Mouse (Mus musculus): ENCODE results near the gene Clptm1. TPM values are rescaled to one million over a fixed set of nuclear protein-coding genes. Genes with fewer than 3 reads are reported as not detected.

Gene Clptm1
- polyA plus RNA-seq, 2 experiments, result 20.6 to 44.4 TPM

DNA sequence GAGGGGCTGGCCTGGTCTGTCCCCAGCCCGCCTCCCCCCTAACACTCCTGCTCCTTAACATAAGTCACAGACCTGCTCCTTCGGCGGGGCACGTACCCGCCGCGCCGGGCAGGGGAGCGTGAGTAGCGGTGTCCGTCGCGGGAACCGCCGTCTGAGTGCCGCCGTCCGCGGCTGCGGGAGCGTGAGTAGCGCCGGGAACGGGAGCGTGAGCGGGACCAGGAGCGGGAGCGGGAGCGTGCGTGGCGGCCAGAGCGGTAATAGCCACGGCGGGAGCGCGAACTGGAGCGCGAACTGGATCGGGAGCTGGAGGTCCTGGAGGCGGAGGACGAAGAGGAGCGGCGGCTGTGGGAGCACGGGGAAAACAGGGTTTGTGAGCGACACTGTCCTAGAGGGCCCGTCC is 78.6 kb downstream of the Clptm1 start:
- H3K4me1 ChIP-seq (replicated peaks; ENCODE audit: control insufficient read depth in 2 of 2, insufficient read depth in 2 of 2, low read length in 1 of 2), result no peaks in the 10 kb centered on the region
- H3K9me3 ChIP-seq (ENCODE audit: control insufficient read depth, low read length), result no peaks in the 10 kb centered on the region
- H3K27ac ChIP-seq, result no peak overlapping the region
- H3K27me3 ChIP-seq (ENCODE audit: control insufficient read depth, insufficient read depth, low read length), result no peaks in the 10 kb centered on the region
- WGBS (ENCODE audit: insufficient replicate concordance), result 93% methylated on average over 46 of the region's 46 CpGs
- TF ChIP-seq EP300 (IDR thresholded peaks at IDR 0.05; ENCODE audit: low read depth) (no peak), CTCF (IDR thresholded peaks at IDR 0.05; ENCODE audit: low read depth) (no peak)
- DNase-seq (ENCODE audit: low read depth in 3 of 3, low spot score in 3 of 3) (no peak), ATAC-seq (ENCODE audit: insufficient read depth) (no peak)
- no peak overlapping the region for H3K4me3 ChIP-seq (ENCODE audit: insufficient read depth in 1 of 2, low read depth in 2 of 2, low read length in 2 of 2)
- H3K4me2 ChIP-seq (ENCODE audit: low read depth), result no peak overlapping the region
- H3K36me3 ChIP-seq (replicated peaks; ENCODE audit: control insufficient read depth, insufficient read depth, low read depth), result peaks cover 52% of the 10 kb centered on the region
- H3K9ac ChIP-seq (replicated peaks), result no peak overlapping the region

Other genes with a start within 250 kb of the Clptm1 start
- gene Mark4, start 206.2 kb downstream of the Clptm1 start, polyA plus RNA-seq (2012; rRNA removed), result 2.4 and 2.5 TPM in 2 replicates
- 0.80 and 2.5 TPM in 2 replicates for gene Mark4, start 206.2 kb downstream of the Clptm1 start, polyA plus RNA-seq (2014; fragmentation: Nextera tagmentation; extraction: Ambion mirVana)
- gene Exoc3l2, start 201.7 kb downstream of the Clptm1 start, polyA plus RNA-seq (2012; rRNA removed), result 1.7 and 1.9 TPM in 2 replicates
- 0.48 and 0.78 TPM in 2 replicates for gene Exoc3l2, start 201.7 kb downstream of the Clptm1 start, polyA plus RNA-seq (2014; fragmentation: Nextera tagmentation; extraction: Ambion mirVana)
- gene Bloc1s3, start 156.7 kb downstream of the Clptm1 start, polyA plus RNA-seq (2012; rRNA removed), result 2.0 and 2.7 TPM in 2 replicates
- gene Bloc1s3, start 156.7 kb downstream of the Clptm1 start, polyA plus RNA-seq (2014; fragmentation: Nextera tagmentation; extraction: Ambion mirVana), result 0.39 and 0.56 TPM in 2 replicates
- 24.1 and 28.1 TPM in 2 replicates for gene Trappc6a, start 156.6 kb downstream of the Clptm1 start, polyA plus RNA-seq (2012; rRNA removed)
- 40.0 and 40.2 TPM in 2 replicates for gene Trappc6a, start 156.6 kb downstream of the Clptm1 start, polyA plus RNA-seq (2014; fragmentation: Nextera tagmentation; extraction: Ambion mirVana)
- 0.01 and 0.04 TPM in 2 replicates for gene Nkpd1, start 147.2 kb downstream of the Clptm1 start, polyA plus RNA-seq (2012; rRNA removed)
- gene Nkpd1, start 147.2 kb downstream of the Clptm1 start, polyA plus RNA-seq (2014; fragmentation: Nextera tagmentation; extraction: Ambion mirVana), result not detected in 2 replicates
- 21.8 and 27.0 TPM in 2 replicates for gene Ppp1r37, start 102.0 kb downstream of the Clptm1 start, polyA plus RNA-seq (2012; rRNA removed)
- gene Ppp1r37, start 102.0 kb downstream of the Clptm1 start, polyA plus RNA-seq (2014; fragmentation: Nextera tagmentation; extraction: Ambion mirVana), result 1.5 and 2.0 TPM in 2 replicates
- gene Zfp296, start 87.7 kb downstream of the Clptm1 start, polyA plus RNA-seq (2012; rRNA removed), result 0.66 and 0.96 TPM in 2 replicates
- 0.38 and 0.41 TPM in 2 replicates for gene Zfp296, start 87.7 kb downstream of the Clptm1 start, polyA plus RNA-seq (2014; fragmentation: Nextera tagmentation; extraction: Ambion mirVana)
- gene Gemin7, start 87.4 kb downstream of the Clptm1 start, polyA plus RNA-seq (2012; rRNA removed), result 34.8 and 39.6 TPM in 2 replicates
- 83.1 and 91.6 TPM in 2 replicates for gene Gemin7, start 87.4 kb downstream of the Clptm1 start, polyA plus RNA-seq (2014; fragmentation: Nextera tagmentation; extraction: Ambion mirVana)
- gene Clasrp, start 60.5 kb downstream of the Clptm1 start, polyA plus RNA-seq (2012; rRNA removed), result 21.3 and 23.3 TPM in 2 replicates
- 7.5 and 8.6 TPM in 2 replicates for gene Clasrp, start 60.5 kb downstream of the Clptm1 start, polyA plus RNA-seq (2014; fragmentation: Nextera tagmentation; extraction: Ambion mirVana)
- 1.0 and 1.1 TPM in 2 replicates for gene Relb, start 35.6 kb downstream of the Clptm1 start, polyA plus RNA-seq (2012; rRNA removed)
- 0.89 and 1.2 TPM in 2 replicates for gene Relb, start 35.6 kb downstream of the Clptm1 start, polyA plus RNA-seq (2014; fragmentation: Nextera tagmentation; extraction: Ambion mirVana)
- 494 and 507 TPM in 2 replicates for gene Apoc2, start 12.9 kb upstream of the Clptm1 start, polyA plus RNA-seq (2012; rRNA removed)
- gene Apoc2, start 12.9 kb upstream of the Clptm1 start, polyA plus RNA-seq (2014; fragmentation: Nextera tagmentation; extraction: Ambion mirVana), result 990 and 1,023 TPM in 2 replicates
- gene Gm44805, start 16.4 kb upstream of the Clptm1 start, polyA plus RNA-seq (2012; rRNA removed), result 3.3 and 5.1 TPM in 2 replicates
- 29.0 and 48.5 TPM in 2 replicates for gene Gm44805, start 16.4 kb upstream of the Clptm1 start, polyA plus RNA-seq (2014; fragmentation: Nextera tagmentation; extraction: Ambion mirVana)
- 90.9 and 154 TPM in 2 replicates for gene Apoc4, start 16.4 kb upstream of the Clptm1 start, polyA plus RNA-seq (2012; rRNA removed)
- gene Apoc4, start 16.4 kb upstream of the Clptm1 start, polyA plus RNA-seq (2014; fragmentation: Nextera tagmentation; extraction: Ambion mirVana), result 181 and 200 TPM in 2 replicates
- gene Apoc1, start 27.6 kb upstream of the Clptm1 start, polyA plus RNA-seq (2012; rRNA removed), result 203 and 204 TPM in 2 replicates
- gene Apoc1, start 27.6 kb upstream of the Clptm1 start, polyA plus RNA-seq (2014; fragmentation: Nextera tagmentation; extraction: Ambion mirVana), result 390 TPM in 2 replicates
- 1,802 and 2,400 TPM in 2 replicates for gene Apoe, start 34.2 kb upstream of the Clptm1 start, polyA plus RNA-seq (2012; rRNA removed)
- 1,630 and 1,854 TPM in 2 replicates for gene Apoe, start 34.2 kb upstream of the Clptm1 start, polyA plus RNA-seq (2014; fragmentation: Nextera tagmentation; extraction: Ambion mirVana)
- gene Tomm40, start 50.4 kb upstream of the Clptm1 start, polyA plus RNA-seq (2012; rRNA removed), result 53.7 and 57.3 TPM in 2 replicates
- gene Tomm40, start 50.4 kb upstream of the Clptm1 start, polyA plus RNA-seq (2014; fragmentation: Nextera tagmentation; extraction: Ambion mirVana), result 58.2 and 75.8 TPM in 2 replicates
- 7.8 and 8.9 TPM in 2 replicates for gene Nectin2, start 85.5 kb upstream of the Clptm1 start, polyA plus RNA-seq (2012; rRNA removed)
- gene Nectin2, start 85.5 kb upstream of the Clptm1 start, polyA plus RNA-seq (2014; fragmentation: Nextera tagmentation; extraction: Ambion mirVana), result 10.2 and 10.3 TPM in 2 replicates
- gene Bcam, start 106.0 kb upstream of the Clptm1 start, polyA plus RNA-seq (2012; rRNA removed), result 6.3 and 7.6 TPM in 2 replicates
- 4.9 and 6.6 TPM in 2 replicates for gene Bcam, start 106.0 kb upstream of the Clptm1 start, polyA plus RNA-seq (2014; fragmentation: Nextera tagmentation; extraction: Ambion mirVana)
- 0.95 and 1.2 TPM in 2 replicates for gene Cblc, start 131.8 kb upstream of the Clptm1 start, polyA plus RNA-seq (2012; rRNA removed)
- gene Cblc, start 131.8 kb upstream of the Clptm1 start, polyA plus RNA-seq (2014; fragmentation: Nextera tagmentation; extraction: Ambion mirVana), result 1.1 and 1.3 TPM in 2 replicates
- 2.7 and 3.1 TPM in 2 replicates for gene Bcl3, start 157.7 kb upstream of the Clptm1 start, polyA plus RNA-seq (2012; rRNA removed)
- 3.5 and 3.8 TPM in 2 replicates for gene Bcl3, start 157.7 kb upstream of the Clptm1 start, polyA plus RNA-seq (2014; fragmentation: Nextera tagmentation; extraction: Ambion mirVana)
- gene Gm19345, start 187.0 kb upstream of the Clptm1 start, polyA plus RNA-seq (2012; rRNA removed), result not detected in 2 replicates
- not detected in 2 replicates for gene Gm19345, start 187.0 kb upstream of the Clptm1 start, polyA plus RNA-seq (2014; fragmentation: Nextera tagmentation; extraction: Ambion mirVana)
- gene Ceacam16, start 196.3 kb upstream of the Clptm1 start, polyA plus RNA-seq (2012; rRNA removed), result 0.04 TPM in 1 of 2 replicates, not detected in the other
- 0.08 TPM in 1 of 2 replicates, not detected in the other for gene Ceacam16, start 196.3 kb upstream of the Clptm1 start, polyA plus RNA-seq (2014; fragmentation: Nextera tagmentation; extraction: Ambion mirVana)
- gene Ceacam19, start 222.9 kb upstream of the Clptm1 start, polyA plus RNA-seq (2012; rRNA removed), result 0.01 TPM in 1 of 2 replicates, not detected in the other
- not detected in 2 replicates for gene Ceacam19, start 222.9 kb upstream of the Clptm1 start, polyA plus RNA-seq (2014; fragmentation: Nextera tagmentation; extraction: Ambion mirVana)

All from liver, embryonic 14.5 days (tissue).